Mouse (Mus musculus): Measurements from ENCODE around the gene Slc25a39.
"Not testable (repeated sequence)": the region's sequence is repeated elsewhere in the genome, so short reads cannot be mapped to it uniquely, and the experiment has no call there.

Gene Slc25a39

DNA sequence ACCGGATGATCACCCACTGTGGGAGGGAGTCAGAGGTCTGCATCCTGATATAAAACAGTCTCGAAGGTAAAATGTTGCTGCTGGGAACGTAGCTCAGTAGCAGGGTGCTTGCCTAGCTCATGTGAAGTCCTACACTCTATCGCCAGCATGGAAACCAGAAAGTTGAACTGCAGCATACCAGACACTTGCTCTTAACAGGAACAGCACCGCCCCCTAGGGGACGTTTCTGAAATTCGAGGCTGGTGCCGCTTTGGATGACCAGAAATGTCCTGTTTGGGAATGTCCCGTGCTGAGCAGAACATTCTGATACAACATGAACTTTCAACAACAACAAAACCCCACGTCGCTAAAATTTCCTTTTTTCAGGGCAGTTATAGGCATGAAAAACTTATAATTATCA, 4.0 kb upstream of the Slc25a39 start:
- in situ Hi-C loops (cut with MboI), result no loop called here

DNA sequence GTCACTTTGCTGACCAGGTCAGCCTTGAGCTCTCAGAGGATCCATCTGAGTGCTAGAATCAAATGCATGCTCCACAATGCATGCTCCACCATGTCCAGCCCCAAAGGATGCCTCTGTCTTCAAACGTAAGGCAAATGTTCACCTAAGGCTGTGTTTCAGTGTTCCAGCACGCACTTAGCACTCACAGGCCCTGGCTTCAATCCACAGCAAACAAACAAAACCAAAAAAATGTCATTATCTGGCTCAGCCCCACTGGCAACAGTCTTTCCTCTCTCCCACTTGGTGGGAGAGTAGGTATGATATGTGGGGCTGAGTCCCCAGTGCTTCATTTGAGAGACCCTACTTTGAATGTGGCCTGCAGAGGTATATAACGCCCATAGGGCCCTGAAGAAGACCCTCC, 3.3 kb upstream of the Slc25a39 start:
- in situ Hi-C loops (cut with MboI), result no loop called here

DNA sequence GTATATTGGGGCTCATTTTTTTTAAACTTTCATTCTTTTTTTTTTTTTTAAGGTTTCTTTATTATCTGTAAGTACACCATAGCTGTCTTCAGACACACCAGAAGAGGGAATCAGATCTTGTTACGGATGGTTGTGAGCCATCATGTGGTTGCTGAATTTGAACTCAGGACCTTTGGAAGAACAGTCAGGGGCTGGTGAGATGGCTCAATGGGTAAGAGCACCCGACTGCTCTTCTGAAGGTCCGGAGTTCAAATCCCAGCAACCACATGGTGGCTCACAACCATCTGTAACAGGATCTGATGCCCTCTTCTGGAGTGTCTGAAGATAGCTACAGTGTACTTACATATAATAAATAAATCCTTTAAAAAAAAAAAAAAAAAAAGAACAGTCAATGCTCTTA, 2.6 kb upstream of the Slc25a39 start:
- in situ Hi-C loops (cut with MboI), result not testable (repeated sequence)

DNA sequence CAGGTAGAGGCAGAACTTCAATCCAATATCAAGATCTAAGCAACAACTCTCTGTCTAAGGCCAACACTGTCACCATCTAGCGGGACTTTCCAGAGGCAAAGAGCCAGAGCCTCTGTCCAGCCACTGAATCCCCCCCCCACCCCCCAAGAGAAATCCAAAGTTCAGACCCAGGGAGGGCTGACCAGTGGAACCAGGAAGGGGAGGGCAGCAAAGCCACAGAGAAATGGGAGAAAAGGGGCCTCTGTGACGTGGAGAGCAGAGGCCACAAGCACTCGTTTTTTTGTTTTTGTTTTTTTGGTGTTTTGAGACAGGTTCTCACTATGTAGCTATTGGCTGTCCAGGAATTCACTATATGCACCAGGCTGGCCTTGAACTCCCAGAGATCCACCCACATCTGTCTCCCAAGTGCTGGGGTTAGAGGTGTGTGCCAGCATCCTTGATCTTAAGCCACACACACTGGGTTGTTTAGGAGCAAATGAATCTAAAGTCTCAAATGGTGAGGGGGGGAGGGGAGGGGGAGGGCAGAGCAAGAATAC, 2.1 kb upstream of the Slc25a39 start:
- in situ Hi-C loops (cut with MboI), result loop anchor here (5.0 kb wide), 1 partner anchor 88 kb away; no protein-coding TSS in a partner anchor

DNA sequence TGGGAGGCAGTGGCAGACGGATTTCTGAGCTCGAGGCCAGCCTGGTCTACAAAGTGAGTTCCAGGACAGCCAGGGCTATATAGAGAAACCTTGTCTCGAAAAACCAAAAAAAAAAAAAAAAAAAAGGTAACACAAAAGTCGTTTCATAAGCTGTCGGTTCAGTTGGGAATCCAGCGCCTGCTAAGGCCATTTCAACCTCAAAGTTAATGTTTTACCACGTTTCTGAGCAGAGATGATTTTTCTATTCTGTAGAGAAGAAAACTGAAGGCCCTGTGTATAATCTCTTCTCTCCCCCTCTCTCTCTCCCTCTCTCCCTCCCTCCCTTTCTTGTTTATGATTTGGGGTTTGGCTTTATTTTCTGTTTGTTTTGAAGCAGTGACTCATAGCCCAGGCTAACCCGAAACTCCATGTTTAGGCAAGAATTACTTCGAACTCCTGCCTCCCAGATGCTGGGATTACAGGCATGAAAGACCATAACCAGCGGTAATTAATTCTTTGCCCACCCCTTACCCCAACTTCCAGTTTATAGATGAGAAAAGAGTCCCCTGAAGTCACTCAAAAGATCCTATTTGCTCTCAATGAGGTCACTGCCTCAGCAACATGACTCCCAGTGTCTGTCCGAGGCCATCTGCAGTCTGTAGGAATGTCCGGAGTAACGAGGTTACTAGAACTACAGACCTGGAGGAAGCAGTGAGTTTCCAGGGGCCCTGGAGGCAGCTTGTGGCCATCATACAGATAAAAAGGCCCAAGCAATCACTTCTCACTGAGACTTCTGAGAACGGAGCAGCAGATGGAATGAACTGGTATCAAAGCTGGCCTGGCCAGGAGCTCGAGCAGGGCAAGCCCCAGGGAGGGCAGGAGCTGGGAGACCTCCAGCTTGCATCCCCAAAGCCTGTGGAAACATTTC, 1.4 kb upstream of the Slc25a39 start:
- in situ Hi-C loops (cut with MboI), result loop anchor here (5.0 kb wide), 1 partner anchor 87 kb away; no protein-coding TSS in a partner anchor

DNA sequence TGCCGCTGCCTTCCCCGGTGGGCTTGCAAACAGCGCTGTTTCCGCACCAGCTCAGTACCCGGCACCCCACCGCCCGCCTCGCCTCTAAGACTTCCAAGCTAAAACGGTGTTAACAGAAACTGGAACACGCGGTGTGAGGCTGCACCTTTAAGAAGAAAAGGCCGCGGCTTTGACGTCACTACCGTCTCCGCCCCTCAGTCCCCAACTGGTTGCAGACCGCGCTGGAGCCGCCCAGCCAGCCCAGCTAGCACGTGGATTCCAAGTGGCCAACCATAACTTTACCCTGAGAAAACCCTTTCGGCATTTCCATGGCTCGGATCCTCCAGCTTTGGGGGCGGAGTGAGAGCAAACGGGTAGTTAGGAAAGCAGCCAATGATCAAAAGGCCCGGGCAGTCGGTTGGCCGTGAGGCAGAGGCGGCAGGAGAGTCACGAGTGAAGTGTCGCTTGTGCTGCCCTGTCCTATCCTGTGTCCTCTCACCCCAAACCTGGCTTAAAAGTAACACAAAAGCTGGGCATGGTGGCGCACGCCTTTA, 664 bp upstream of the Slc25a39 start:
- in situ Hi-C loops (cut with MboI), result loop anchor here (5.0 kb wide), 1 partner anchor 86 kb away; no protein-coding TSS in a partner anchor

DNA sequence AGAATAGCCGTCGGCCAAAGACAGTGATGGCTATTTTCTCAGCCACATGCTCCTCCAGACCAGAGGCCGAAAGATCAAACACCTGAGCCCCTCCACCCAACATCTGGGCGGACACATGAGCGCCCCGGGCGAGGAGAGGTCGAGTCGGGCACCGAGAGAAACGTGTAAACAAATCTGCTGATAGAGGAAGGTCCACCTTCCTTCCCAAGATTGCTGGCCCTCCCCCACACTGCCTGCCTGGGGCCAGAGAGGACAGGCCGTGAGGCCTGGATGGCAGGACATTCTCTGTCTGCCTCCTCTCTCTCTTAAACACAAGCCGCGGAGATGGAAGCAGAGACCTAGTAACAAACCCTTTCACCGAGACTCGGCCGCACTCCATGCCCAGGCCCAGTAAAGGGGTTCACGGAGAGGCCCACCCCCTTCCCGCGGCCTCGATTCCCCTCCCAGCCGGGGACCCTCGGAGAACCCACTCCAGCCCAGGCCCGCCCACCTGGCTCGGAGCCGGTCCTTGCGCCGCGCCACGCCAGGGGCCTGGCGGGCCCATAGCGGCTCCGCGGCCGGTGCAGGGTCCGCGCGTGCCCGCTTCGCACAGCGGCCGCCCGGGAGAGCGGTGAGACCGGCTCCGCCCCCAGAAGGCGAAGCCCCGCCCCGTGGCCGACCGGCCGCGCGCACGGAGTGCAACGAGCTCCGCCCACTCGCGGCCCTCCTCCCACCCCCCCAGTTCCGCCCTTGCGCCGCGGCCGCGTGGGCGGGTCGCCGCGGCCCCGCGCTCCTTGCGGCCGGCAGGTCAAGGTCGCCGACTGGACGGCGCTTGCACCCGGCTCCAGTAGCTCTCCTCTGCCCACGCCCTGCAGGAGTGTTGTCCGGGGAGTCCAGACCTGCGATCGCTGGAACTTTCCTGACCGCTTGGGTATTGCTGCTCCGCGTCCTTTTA, 579 bp downstream of the Slc25a39 start:
- in situ Hi-C loops (cut with MboI), result loop anchor here (5.0 kb wide), 1 partner anchor 85 kb away; no protein-coding TSS in a partner anchor

DNA sequence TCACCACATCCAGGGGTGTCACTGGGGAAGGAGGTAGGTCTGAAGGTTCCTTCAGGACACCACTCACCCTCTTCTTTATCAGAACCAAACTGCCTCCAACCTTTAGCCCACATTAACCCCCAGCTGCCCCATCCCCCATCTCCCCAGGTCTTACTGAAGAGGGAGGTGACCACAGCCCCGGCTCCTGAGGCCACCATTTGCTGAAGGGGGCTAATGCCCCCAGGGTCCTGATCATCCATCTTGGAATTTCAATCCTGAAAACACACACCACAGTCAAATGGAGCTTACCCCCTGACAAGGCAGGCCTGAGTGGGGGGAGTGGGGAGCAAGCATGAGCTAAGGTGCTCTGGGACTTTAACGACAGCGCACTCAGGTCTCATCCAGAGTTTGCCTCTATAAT, 1.3 kb downstream of the Slc25a39 start:
- in situ Hi-C loops (cut with MboI), result loop anchor here (5.0 kb wide), 1 partner anchor 84 kb away; no protein-coding TSS in a partner anchor

DNA sequence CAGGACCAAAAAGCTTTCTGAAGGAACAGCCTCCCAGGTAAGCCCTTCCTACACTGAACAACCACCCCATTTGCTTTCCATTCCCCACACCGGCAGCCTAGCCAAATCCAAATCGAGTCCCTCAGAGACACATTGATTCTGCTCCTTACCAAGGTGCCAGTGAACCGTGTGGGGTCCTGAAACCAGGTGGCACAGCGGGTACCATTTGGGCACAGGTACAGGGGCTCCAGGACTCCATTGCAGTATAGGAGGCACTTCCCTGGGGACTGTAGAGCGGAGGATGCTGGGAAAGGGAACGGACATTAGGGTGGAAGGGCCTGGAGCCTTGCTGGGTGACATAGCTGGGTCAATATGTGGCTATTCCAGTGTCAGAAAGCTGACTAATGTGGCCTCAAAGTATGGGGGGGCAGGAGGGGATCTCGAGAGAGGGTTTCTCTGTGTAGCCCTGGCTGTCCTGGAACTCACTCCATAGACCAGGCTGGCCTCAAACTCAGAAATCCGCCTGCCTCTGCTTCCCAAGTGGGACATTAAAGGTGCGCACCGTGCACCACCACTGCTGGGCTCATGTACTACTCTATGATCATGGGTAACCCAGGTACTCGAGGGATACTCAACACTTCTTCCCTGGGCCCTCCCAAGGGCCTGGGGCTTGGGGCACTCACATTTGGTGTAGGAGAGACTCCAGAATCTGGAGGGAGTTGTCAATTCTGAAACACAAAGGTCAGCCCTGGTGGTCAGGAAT, 2.0 kb downstream of the Slc25a39 start:
- in situ Hi-C loops (cut with MboI), result loop anchor here (5.0 kb wide), 1 partner anchor 83 kb away; no protein-coding TSS in a partner anchor

DNA sequence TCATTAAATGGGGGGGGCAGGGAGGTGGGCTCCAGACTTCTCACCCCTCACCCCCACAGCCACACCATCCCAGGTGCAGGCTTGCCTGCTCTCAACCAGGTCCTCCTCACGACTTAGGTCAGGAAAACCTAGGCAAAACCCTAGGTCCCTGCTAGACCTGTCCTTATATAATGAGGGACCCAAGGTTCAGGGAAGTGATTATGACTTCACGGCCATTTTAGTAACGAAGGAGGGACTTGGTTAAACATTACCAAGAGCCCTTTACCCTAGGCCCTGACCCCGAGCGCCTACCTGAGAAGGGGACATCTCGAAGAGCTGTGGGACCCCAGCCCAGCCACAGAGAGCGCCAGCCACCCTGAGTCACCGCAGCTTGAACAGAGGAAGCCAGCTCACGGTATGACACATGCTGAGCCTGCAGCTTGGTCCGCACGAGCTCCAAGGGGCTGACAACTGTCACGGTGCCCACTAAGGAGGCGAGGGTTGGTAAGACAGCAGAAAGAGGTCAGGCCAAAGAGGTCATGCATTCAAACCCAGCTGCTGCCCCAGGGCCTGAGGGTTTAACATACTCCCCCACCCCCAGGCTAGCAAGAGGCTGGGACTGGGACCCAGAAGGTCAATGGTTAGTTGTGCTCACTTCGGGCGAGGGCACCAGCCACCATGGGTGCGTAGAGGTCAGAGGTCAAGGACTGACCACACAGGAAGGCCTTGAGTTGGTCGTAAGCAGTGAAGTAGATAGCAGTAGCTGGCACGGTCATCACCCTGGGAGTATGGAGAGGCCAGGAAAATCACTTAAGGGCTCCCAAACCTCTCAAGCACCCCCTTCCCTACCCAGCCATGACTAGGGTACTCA, 3.4 kb downstream of the Slc25a39 start:
- in situ Hi-C loops (cut with MboI), result loop anchor here (5.0 kb wide), 1 partner anchor 82 kb away; no protein-coding TSS in a partner anchor

DNA sequence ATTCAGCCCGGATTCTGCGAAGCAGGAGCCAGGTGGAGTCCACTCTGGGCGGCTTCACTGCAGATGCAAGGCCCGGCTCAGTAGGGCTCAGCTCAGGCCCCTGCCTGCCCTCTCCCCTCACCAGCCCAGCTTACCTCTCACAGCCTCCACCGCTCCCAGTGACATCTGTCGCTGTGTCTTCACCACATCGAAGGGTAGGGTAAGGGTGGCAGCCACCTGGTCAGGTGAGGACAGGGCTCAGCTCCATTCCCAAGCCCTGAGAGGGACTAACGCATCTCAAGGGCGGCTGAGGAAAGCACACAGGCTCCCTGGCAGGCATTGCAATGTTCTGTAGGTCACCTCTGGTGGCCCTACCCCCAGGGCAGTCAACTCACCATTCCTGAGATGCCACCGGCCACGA, 4.1 kb downstream of the Slc25a39 start:
- in situ Hi-C loops (cut with MboI), result no loop called here

DNA sequence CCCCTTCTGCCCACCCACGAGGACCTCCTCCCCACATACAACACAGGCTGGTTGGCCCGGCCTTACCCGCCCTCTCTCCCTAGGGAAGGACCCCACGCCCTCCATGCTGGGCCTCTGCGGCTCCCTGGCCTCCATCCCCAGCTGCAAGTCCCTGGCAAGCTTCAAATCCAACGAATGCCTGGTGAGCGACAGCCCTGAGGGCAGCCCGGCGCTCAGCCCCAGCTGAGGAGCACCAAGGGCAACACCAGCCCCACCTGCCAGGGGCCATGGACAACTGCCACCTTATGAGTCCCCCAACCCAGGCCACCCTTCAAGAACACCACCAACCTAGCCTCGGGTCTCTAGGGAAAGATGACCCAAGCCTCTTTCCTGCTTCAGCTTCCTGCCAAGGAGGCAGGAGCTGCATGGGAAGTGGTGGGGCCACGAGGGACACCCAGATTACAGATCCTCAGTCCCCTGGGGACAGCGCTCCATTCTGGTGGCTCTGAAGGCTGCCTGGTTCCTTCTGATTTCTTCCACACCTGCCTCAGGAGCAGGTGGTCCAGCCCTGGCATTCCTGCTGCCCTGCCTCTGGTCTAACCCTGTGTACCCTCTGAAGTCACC, 5.7 kb downstream of the Slc25a39 start:
- in situ Hi-C loops (cut with MboI), result no loop called here

DNA sequence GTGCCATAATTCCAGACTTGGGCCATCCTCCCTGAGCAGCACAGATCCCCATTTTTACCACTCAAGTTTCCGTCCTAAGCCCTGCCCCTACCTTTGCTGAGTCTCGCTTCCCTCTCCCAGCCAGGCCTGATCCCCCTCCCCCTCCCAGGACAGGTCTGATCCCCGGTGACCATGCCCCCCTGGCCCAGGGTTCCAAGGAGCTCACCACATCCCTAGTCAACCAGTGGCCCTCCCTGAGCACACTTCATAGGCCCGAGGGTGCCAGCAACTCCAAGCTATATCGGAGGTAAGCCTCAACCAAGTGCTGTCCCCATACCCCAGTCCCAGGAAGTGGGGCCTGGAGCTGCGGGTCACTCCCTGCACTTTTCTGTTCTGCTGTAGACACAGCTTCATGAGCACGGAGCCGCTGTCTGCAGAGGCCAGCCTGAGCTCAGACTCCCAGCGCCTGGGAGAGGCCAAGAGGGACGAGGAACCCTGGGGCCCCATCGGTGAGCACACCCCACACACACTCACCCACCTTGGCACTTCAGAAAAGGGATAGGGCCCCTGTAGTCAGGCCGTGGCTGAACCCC, 7.1 kb downstream of the Slc25a39 start:
- in situ Hi-C loops (cut with MboI), result no loop called here

DNA sequence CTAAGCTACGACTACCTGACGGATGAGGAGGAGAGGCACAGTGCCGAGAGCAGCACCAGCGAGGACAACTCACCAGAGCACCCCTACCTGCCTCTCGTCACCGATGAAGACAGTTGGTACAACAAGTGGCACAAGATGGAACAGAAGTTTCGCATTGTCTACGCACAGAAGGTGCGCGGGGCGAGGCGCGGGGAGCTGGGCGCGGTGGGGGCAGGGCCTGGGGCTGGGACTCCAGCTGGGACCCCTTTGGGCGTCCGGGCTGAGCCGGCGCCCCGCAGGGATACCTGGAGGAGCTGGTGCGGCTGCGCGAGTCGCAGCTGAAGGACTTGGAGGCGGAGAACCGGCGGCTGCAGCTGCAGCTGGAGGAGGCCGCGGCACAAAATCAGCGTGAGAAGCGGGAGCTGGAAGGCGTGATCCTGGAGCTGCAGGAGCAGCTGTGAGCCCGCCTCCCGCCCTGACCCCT, 8.1 kb downstream of the Slc25a39 start:
- in situ Hi-C loops (cut with MboI), result no loop called here

DNA sequence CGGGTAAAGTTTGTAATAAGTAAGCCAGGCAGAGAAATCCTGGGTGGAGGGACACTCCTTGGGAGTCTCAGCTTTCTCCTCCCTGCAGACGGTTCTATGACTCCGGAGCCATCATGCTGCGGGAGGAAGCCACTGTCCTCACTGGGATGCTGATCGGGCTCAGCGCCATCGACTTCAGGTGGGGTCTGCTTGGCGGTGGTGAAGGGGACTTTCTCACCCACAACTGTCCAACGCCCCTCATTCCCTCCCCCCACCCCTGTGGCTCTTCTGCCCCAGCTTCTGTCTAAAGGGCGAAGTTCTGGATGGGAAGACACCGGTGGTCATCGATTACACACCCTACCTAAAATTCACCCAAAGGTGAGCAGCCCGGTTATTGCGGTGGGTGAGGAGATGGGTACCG, 8.6 kb downstream of the Slc25a39 start:
- in situ Hi-C loops (cut with MboI), result no loop called here

DNA sequence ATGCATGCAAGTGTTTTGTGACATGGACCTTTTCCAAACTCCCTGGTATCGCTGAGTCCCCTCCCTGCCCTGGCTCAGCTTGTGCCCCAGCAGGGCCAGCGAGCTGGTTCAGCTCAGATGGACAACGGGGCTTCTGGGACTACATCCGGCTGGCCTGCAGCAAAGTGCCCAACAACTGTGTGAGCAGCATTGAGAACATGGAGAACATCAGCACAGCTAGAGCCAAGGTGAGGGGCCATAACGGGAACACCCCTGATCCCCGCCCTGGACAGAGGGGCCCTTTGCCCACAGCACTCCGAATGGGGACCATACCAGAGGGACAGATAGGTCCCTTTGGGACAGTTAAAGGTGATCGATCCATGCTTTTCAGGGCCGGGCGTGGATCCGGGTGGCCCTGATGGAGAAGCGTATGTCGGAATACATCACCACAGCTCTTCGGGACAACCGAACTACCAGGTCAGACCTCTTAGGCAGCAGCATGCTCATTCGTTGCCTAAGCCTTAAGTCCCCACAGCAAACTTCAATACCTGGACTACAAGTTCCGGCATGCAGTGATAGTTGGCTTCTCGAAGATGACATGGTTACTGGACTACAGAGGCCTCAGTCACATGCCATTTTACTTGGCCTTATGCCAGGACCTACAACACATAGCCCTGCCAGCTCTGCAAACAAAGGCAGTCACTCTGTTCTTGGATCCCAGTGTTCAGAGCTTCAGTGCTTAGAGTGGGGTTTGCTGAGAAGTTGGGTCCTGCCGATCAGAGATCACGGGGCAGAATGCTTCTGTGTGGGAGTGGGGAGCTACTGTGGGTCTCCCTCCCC, 9.5 kb downstream of the Slc25a39 start:
- in situ Hi-C loops (cut with MboI), result no loop called here

DNA sequence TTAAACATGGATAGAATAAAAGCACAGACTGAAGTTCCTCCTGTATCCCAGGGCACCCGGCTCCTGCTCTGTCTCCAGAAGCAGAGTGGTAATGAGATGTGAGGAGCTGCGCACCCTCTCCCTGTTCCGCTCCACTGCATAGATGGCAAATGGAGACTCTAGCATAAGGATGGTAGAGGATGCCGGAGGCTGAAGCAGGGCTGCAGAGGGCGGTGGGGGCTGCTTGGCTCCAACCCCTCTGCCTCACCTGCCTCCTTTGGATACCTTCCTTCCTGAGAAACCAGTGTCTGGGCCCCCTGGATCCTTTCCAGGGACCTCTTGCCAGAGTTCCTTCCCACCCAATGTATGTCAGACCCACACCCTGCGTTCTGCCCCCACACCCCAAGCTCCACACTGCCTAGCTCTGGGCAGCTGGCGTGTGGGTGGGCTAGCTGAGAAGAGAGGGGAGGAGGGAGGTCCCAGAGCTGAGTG, 11.0 kb downstream of the Slc25a39 start:
- in situ Hi-C loops (cut with MboI), result no loop called here

DNA sequence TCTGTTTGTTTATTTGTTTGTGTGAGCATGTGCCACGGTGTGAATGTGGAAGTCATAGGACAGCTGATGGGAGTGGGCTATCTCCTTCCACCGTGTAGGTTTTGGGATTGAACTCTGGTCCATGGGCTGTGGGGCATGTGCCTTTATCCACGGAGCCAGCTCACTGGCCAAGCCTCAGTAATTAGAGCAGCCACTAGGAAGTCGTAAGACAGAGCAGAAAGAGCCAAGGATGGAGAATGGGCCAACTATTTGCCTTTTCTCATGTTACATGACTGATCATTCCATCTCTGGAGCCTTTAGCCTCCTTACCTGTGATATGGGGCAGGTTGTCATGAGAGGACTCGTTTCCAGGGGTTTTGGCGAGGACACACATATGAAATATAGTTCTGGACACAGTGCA, 11.5 kb downstream of the Slc25a39 start:
- in situ Hi-C loops (cut with MboI), result no loop called here

Data from mature B cell (primary cell).